Mouse (Mus musculus) neural tube, embryonic 14.5 days (tissue): ENCODE results near the gene Myod1. TPM values are rescaled to one million over a fixed set of nuclear protein-coding genes. Genes with fewer than 3 reads are reported as not detected.
A peak's percentile ranks its signal among the peaks of the same experiment; 100 is the strongest.

Source experiments
- ATAC-seq: fragments of 200-750 bp; cut with Nextera tagmentation; 2 replicates; pipeline ENCODE4 v1.8.0; 2017; ENCODE audit warnings: low read depth, mild to moderate bottlenecking, moderate TSS enrichment, moderate library complexity
- H3K27ac ChIP-seq: fragments of 300-500 bp; sonication (generic); 2 replicates; pipeline ENCODE4 v1.5.1; 2014; ENCODE audit warnings: low read depth, mild to moderate bottlenecking, control low read depth, low read length, moderate library complexity, mixed read lengths
- H3K27me3 ChIP-seq: fragments of 300-500 bp; sonication (generic); 2 replicates; pipeline ENCODE4 v1.6.1; 2014; ENCODE audit warnings: low read length; ENCODE audit not compliant: control insufficient read depth, insufficient read depth
- H3K36me3 ChIP-seq: fragments of 300-500 bp; sonication (generic); 2 replicates; pipeline ENCODE4 v1.6.1; 2014; ENCODE audit warnings: low read length, mixed read lengths; ENCODE audit not compliant: control insufficient read depth, insufficient read depth
- H3K4me1 ChIP-seq: fragments of 300-500 bp; sonication (generic); 2 replicates; pipeline ENCODE4 v1.6.1; 2014; ENCODE audit warnings: low read length; ENCODE audit not compliant: control insufficient read depth, insufficient read depth
- H3K4me2 ChIP-seq: fragments of 300-500 bp; sonication (generic); 2 replicates; pipeline ENCODE4 v1.6.1; 2014; ENCODE audit warnings: mild to moderate bottlenecking, low read depth, low read length, control low read depth
- H3K4me3 ChIP-seq: fragments of 300-500 bp; sonication (generic); 2 replicates; pipeline ENCODE4 v1.5.1; 2014; ENCODE audit warnings: low read depth, low read length, control low read depth, mixed read lengths
- H3K9ac ChIP-seq: fragments of 300-500 bp; sonication (generic); replicated peaks from 2 replicates; pipeline ENCODE4 v1.6.1; 2014; ENCODE audit warnings: low read depth, mild to moderate bottlenecking, control low read depth, low read length, mixed read lengths
- H3K9me3 ChIP-seq: fragments of 300-500 bp; sonication (generic); 2 replicates; pipeline ENCODE4 v1.6.1; 2016; ENCODE audit warnings: low read length; ENCODE audit not compliant: control insufficient read depth
- WGBS: fragments of 180-500 bp; shearing (Covaris S2); extraction: QIAGEN DNeasy Blood & Tissue Kit; methylation state at CpG from one replicate; pipeline ENCODE4 v1.1.7; 2014; 5-methylcytosine and 5-hydroxymethylcytosine counted together
- polyA plus RNA-seq: library from polyadenylated mRNA; unstranded; fragments of >200 nt; fragmentation: Nextera tagmentation; extraction: Ambion mirVana; gene quantifications from 2 replicates; pipeline ENCODE4 v1.2.1, GENCODE M21; 2014

Myod1 gene
- polyA plus RNA-seq, 1 experiment from 2014 or later: 0.24 TPM

DNA sequence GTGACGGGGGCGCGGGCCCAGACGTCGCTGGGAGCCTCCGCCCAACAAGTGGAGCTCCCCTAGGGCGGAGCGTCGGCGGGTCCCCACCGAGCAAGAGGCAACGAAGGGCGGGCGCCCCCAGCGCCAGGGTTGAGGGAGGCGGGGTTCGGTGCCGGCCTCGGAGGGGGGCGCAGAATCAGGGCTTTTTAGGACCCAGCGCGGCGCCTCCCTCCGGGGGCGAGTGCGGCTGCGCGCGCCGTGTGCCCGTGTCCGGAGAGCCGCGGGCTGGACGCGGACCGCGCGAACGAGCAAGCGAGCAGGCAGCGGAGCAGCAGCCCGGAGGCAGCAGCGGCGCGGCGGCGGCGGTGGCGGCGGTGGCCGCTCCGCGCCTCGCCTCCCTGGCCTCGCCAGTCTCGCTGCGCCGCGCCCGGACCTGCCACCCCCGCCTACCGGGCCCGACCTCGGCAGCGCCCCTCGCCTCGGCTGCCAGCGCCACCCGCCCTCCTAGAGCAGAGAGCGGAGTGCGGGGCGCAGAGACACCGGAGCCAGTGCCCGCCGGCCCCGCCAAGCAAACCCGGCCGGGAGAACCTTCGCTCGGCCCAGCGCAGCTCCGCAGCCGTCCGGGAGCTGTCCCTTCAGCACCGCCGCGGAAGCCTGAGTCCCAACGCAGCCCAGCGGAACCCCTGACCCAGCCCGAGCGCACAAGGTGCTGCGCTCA is 20.1 kb downstream of the Myod1 start, which contains the start of gene Kcnc1:
TSS of gene Kcnc1 (plus strand) at position 267 of the 697 bp plus-strand sequence.
- Histone ChIP-seq H3K27ac (peak within 1 kb of the TSS; percentile 83), H3K27me3 (peaks cover 22% of the 10 kb centered on the region), H3K9ac (peak within 1 kb of the TSS; percentile 95), H3K9me3 (no peaks in the 10 kb centered on the region), H3K4me1 (peaks cover 21% of the 10 kb centered on the region; the same call in 1 of the 2 replicates), H3K36me3 (no peaks in the 10 kb centered on the region), H3K4me2 (peak within 1 kb of the TSS; percentile 82), H3K4me3 (peak within 1 kb of the TSS; percentile 93)
- under 1% methylated on average over 36 of the region's 93 CpGs for WGBS
- peak; percentile 75 for ATAC-seq

DNA sequence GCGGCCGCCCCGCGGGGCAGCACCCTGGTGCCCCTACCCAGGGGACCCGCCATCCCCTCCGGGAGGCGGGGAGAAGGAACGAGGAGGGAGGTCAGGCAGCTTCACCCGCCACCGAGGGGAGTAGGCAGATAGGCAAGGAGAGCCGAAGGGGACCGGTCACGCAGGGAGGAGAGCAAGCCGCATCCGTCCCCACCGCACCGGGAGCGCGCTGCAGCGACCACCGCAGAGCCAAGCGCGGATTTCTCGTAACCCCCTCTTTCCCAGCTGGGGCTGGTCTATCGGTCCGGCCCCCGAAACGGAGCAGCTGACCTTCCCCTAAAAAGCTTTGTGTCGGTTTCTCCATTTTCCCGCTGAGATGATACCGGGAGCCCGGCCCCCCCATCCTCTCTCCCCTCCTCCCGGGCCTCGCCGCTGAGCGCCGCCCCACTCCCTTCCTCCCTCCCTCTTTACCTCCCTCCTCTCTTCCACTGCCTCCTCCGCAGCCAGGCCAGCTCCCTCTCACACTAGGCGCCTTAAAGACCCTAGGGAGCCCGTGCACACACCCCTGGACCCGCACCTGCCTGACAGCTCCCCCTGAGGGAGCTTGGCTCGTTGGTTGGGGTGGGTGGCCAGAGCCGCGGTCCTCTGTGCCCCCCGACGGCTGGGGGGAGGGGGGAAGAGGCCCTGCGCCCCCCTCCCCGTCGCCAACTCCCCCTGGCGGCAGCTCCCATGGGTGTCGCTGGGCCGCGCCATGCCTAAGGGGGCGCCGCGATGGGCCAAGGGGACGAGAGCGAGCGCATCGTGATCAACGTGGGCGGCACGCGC is 20.9 kb downstream of the Myod1 start:
- Histone ChIP-seq H3K9ac (peak overlapping the region; percentile 95), H3K9me3 (no peaks in the 10 kb centered on the region), H3K36me3 (no peaks in the 10 kb centered on the region), H3K27ac (peak overlapping the region; percentile 83), H3K4me1 (peaks cover 21% of the 10 kb centered on the region; the same call in 1 of the 2 replicates), H3K4me3 (peak overlapping the region; percentile 93), H3K4me2 (peak overlapping the region; percentile 82), H3K27me3 (peaks cover 22% of the 10 kb centered on the region)
- peak; percentile 57 for ATAC-seq
- WGBS: 0% methylated on average over 49 of the region's 64 CpGs

DNA sequence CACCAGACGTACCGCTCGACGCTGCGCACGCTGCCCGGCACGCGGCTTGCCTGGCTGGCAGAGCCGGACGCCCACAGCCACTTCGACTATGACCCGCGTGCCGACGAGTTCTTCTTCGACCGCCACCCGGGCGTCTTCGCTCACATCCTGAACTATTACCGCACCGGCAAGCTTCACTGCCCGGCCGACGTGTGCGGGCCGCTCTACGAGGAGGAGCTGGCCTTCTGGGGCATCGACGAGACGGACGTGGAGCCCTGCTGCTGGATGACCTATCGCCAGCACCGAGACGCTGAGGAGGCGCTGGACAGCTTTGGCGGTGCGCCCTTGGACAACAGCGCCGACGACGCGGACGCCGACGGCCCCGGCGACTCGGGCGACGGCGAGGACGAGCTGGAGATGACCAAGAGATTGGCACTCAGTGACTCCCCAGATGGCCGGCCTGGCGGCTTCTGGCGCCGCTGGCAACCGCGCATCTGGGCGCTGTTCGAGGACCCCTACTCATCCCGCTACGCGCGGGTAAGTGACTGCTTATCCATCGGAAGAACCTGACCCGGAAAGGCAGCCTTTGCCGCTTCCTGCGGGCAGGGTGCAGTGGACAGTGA is 21.6 kb downstream of the Myod1 start:
- Histone ChIP-seq H3K27me3 (peaks cover 22% of the 10 kb centered on the region), H3K36me3 (no peaks in the 10 kb centered on the region), H3K9ac (peak overlapping the region; percentile 95), H3K27ac (no peak overlapping the region; the same call in 1 of the 2 replicates), H3K9me3 (no peaks in the 10 kb centered on the region), H3K4me3 (peak overlapping the region; percentile 93), H3K4me2 (peak overlapping the region; percentile 82), H3K4me1 (peaks cover 21% of the 10 kb centered on the region; the same call in 1 of the 2 replicates)
- no peak for ATAC-seq
- WGBS: 12% methylated on average over 51 of the region's 70 CpGs

DNA sequence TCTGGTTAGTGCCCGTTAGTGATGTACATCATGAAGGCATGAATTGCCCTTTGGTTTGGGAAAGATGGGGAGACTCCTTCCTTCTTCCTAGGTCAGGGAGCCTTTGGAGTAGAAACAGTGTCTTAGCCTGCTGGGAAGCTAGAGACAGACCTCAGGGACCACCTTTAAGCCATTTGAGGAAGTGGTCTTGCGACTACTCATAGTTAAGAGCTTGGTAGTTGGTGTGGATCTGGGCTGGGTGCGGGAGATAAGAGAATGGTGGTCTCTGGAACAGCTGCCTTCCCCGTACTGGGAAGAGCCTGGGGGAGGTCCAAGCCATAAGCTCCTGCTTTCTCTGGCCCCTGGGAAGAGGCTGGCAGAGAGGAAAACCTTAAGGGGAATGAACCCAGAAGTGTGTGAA is 22.3 kb downstream of the Myod1 start:
- H3K27me3 ChIP-seq: peaks cover 22% of the 10 kb centered on the region
- WGBS: 61% methylated on average over 4 of the region's 4 CpGs
- H3K4me3 ChIP-seq: peak overlapping the region; percentile 93
- ATAC-seq: no peak
- H3K36me3 ChIP-seq: no peaks in the 10 kb centered on the region
- peaks cover 21% of the 10 kb centered on the region; the same call in 1 of the 2 replicates for H3K4me1 ChIP-seq
- H3K9ac ChIP-seq: no peak overlapping the region
- H3K9me3 ChIP-seq: no peaks in the 10 kb centered on the region
- no peak overlapping the region for H3K27ac ChIP-seq
- H3K4me2 ChIP-seq: peak overlapping the region; percentile 82

- WGBS: 83% methylated on average over 1 of the region's 1 CpGs
- no peak overlapping the region for H3K27ac ChIP-seq
- H3K27me3 ChIP-seq: peaks cover 18% of the 10 kb centered on the region
- peak overlapping the region; percentile 93 for H3K4me3 ChIP-seq
- no peaks in the 10 kb centered on the region for H3K9me3 ChIP-seq
- ATAC-seq: no peak
- H3K36me3 ChIP-seq: no peaks in the 10 kb centered on the region
- H3K4me2 ChIP-seq: peak overlapping the region; percentile 82
- H3K9ac ChIP-seq: no peak overlapping the region
- H3K4me1 ChIP-seq: peaks cover 21% of the 10 kb centered on the region; the same call in 1 of the 2 replicates
Measured at GRCm38 (mm10) chr7:46399676-46400075, 23.4 kb downstream of the Myod1 start.

GRCm38 (mm10) chr7:46400346-46400745 is 24.1 kb downstream of the Myod1 start:
- Histone ChIP-seq H3K27ac (no peak overlapping the region), H3K4me2 (peak overlapping the region; percentile 82), H3K4me1 (peaks cover 21% of the 10 kb centered on the region; the same call in 1 of the 2 replicates), H3K36me3 (no peaks in the 10 kb centered on the region), H3K9ac (peak overlapping the region; percentile 46), H3K4me3 (peak overlapping the region; percentile 32), H3K27me3 (peaks cover 12% of the 10 kb centered on the region), H3K9me3 (no peaks in the 10 kb centered on the region)
- no peak for ATAC-seq
- 27% methylated on average over 8 of the region's 8 CpGs for WGBS

- H3K36me3 ChIP-seq: no peaks in the 10 kb centered on the region
- no peak for ATAC-seq
- H3K9me3 ChIP-seq: no peaks in the 10 kb centered on the region
- no peak overlapping the region for H3K27ac ChIP-seq
- peaks cover 8% of the 10 kb centered on the region; the same call in 1 of the 2 replicates for H3K27me3 ChIP-seq
- H3K4me1 ChIP-seq: peaks cover 21% of the 10 kb centered on the region; the same call in 1 of the 2 replicates
- WGBS: 72% methylated on average over 3 of the region's 3 CpGs
- H3K4me2 ChIP-seq: peak overlapping the region; percentile 82
- no peak overlapping the region for H3K9ac ChIP-seq
- H3K4me3 ChIP-seq: no peak overlapping the region
Measured at GRCm38 (mm10) chr7:46401371-46402180, 25.3 kb downstream of the Myod1 start.
